Mouse (Mus musculus): ENCODE measurements around the gene Gm7694.

GRCm38 (mm10) chr1:170255560-170255910, 50.6 kb downstream of the Gm7694 start:
- TF ChIP-seq CTCF (IDR thresholded peaks at IDR 0.05; ENCODE audit: low read depth) (no peak), EP300 (IDR thresholded peaks at IDR 0.05; ENCODE audit: low read depth) (no peak)
